In the genomic region with DNA sequence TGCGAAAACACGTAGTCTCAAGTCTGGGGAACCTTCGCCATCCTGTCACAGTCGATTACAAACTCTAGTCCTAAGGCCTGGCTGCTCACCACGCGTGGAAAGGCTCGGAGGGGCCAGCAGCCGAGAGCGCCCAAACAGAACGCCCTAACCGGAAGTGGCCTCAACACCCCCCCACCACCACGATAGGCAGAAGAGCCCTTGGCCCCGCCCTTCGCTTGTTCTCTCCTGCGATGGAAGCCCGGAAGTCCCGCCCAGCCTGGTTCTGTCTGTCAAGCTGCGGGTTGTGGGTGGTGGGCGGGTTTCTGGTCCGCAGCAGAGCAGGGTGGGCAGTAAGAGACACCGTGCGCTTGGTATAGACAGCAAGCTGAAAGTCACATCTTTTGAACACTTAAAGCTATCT, we compare ENCODE assay signal across 8 mouse cellular contexts. TPM values are rescaled to one million over a fixed set of nuclear protein-coding genes. Genes with fewer than 3 reads are reported as not detected.
DNase-seq lines count a peak whose midpoint lies in the region; ATAC-seq and TF ChIP-seq lines count a peak whose summit lies in the region.

No protein-coding gene starts in this region.

- H3K4me3 ChIP-seq in E14TG2a.4 (replicated peaks; ENCODE audit: low read length): peak overlapping the region; percentile 83
- H3K4me3 ChIP-seq in forebrain, embryonic 12.5 days (replicated peaks): peak overlapping the region; percentile 55
- peak overlapping the region; percentile 53 for H3K4me3 ChIP-seq in liver, postnatal 0 days (ENCODE audit: low read depth, low read length)
- H3K4me3 ChIP-seq in neural tube, embryonic 14.5 days (ENCODE audit: low read depth, low read length): peak overlapping the region; percentile 54

- peak; percentile 90 for DNase-seq in c-Kit-positive CD71-positive TER-119-positive erythroid progenitor cells, embryonic 14.5 days (ENCODE audit: low spot score)
- peak; percentile 96 to 98 for DNase-seq in heart, postnatal 10 days
- DNase-seq in large intestine, adult 2 months (ENCODE audit: low read depth, low spot score): peak; percentile 90
- DNase-seq in liver, postnatal 0 days: peak; percentile 95
- DNase-seq in testis, postnatal 10 days (ENCODE audit: low spot score): peak; percentile 98

- no peaks in the 10 kb centered on the region for H3K9me3 ChIP-seq in E14TG2a.4 (ENCODE audit: low read length)
- H3K9me3 ChIP-seq in forebrain, embryonic 12.5 days: no peaks in the 10 kb centered on the region
- H3K9me3 ChIP-seq in liver, postnatal 0 days (ENCODE audit: low read length): no peaks in the 10 kb centered on the region
- no peaks in the 10 kb centered on the region for H3K9me3 ChIP-seq in neural tube, embryonic 14.5 days (ENCODE audit: control insufficient read depth, low read length)

- H3K9ac ChIP-seq in forebrain, embryonic 12.5 days: peak overlapping the region; percentile 68
- peak overlapping the region; percentile 62 for H3K9ac ChIP-seq in liver, postnatal 0 days (replicated peaks)
- peak overlapping the region; percentile 61 for H3K9ac ChIP-seq in neural tube, embryonic 14.5 days (replicated peaks; ENCODE audit: low read depth, low read length)

- peak; percentile 99 for ATAC-seq in forebrain, embryonic 12.5 days (ENCODE audit: low FRiP score)
- ATAC-seq in liver, postnatal 0 days: peak; percentile 91
- ATAC-seq in neural tube, embryonic 14.5 days (ENCODE audit: low read depth): peak; percentile 99

- TF ChIP-seq EP300 in liver, postnatal 0 days (IDR thresholded peaks at IDR 0.05; ENCODE audit: low read depth): no peak

- H3K27me3 ChIP-seq in E14TG2a.4 (ENCODE audit: insufficient read depth, low read length): peaks cover 15% of the 10 kb centered on the region
- peaks cover 10% of the 10 kb centered on the region for H3K27me3 ChIP-seq in forebrain, embryonic 12.5 days
- no peaks in the 10 kb centered on the region for H3K27me3 ChIP-seq in liver, postnatal 0 days (ENCODE audit: insufficient read depth, low read length)
- no peaks in the 10 kb centered on the region for H3K27me3 ChIP-seq in neural tube, embryonic 14.5 days (ENCODE audit: control insufficient read depth, insufficient read depth, low read length)

- H3K4me1 ChIP-seq in E14TG2a.4 (replicated peaks; ENCODE audit: low read depth, low read length): peaks cover 20% of the 10 kb centered on the region
- H3K4me1 ChIP-seq in forebrain, embryonic 12.5 days: no peaks in the 10 kb centered on the region
- H3K4me1 ChIP-seq in liver, postnatal 0 days (ENCODE audit: insufficient read depth): 0 out of 2 replicates have a peak, but pooled peaks cover 8% of the 10 kb centered on the region
- H3K4me1 ChIP-seq in neural tube, embryonic 14.5 days (ENCODE audit: control insufficient read depth, insufficient read depth, low read length): no peaks in the 10 kb centered on the region

- TF ChIP-seq CTCF in E14TG2a.4 (conservative IDR thresholded peaks at IDR 0.05; ENCODE audit: low read length): no peak
- no peak for TF ChIP-seq CTCF in liver, postnatal 0 days (IDR thresholded peaks at IDR 0.05; ENCODE audit: low read depth)

- intact Hi-C loops in heart, postnatal 10 days (cut with DNase I): no loop called here

- H3K4me2 ChIP-seq in forebrain, embryonic 12.5 days: peak overlapping the region; percentile 61
- H3K4me2 ChIP-seq in liver, postnatal 0 days (ENCODE audit: low read depth, low read length): peak overlapping the region; percentile 79
- H3K4me2 ChIP-seq in neural tube, embryonic 14.5 days (ENCODE audit: low read depth, low read length): peak overlapping the region; percentile 73

- peak overlapping the region; percentile 76 for H3K27ac ChIP-seq in forebrain, embryonic 12.5 days
- peak overlapping the region; percentile 75 for H3K27ac ChIP-seq in liver, postnatal 0 days (ENCODE audit: low read depth)
- peak overlapping the region; percentile 81 for H3K27ac ChIP-seq in neural tube, embryonic 14.5 days (ENCODE audit: low read depth, low read length)

- no peaks in the 10 kb centered on the region for H3K36me3 ChIP-seq in E14TG2a.4 (ENCODE audit: insufficient read depth, low read length)
- no peaks in the 10 kb centered on the region for H3K36me3 ChIP-seq in forebrain, embryonic 12.5 days (replicated peaks)
- H3K36me3 ChIP-seq in liver, postnatal 0 days (replicated peaks; ENCODE audit: insufficient read depth, low read length): no peaks in the 10 kb centered on the region
- no peaks in the 10 kb centered on the region for H3K36me3 ChIP-seq in neural tube, embryonic 14.5 days (ENCODE audit: control insufficient read depth, insufficient read depth, low read length)

- under 1% methylated on average over 22 of the region's 22 CpGs for WGBS in forebrain, embryonic 12.5 days
- under 1% methylated on average over 22 of the region's 22 CpGs for WGBS in large intestine, adult 2 months
- 1% methylated on average over 22 of the region's 22 CpGs for WGBS in liver, postnatal 0 days (ENCODE audit: insufficient replicate concordance)
- WGBS in neural tube, embryonic 14.5 days: 1% methylated on average over 22 of the region's 22 CpGs

RNA-seq across cellular contexts. Expression of a gene that starts 12.8 kb away (rescaled TPM):
- 2.2 and 2.3 TPM in 2 replicates for polyA plus RNA-seq in forebrain, embryonic 12.5 days (2016; fragmentation: Nextera tagmentation; extraction: Ambion mirVana)
- under 1 TPM; 0.67 to 0.84 TPM for total RNA-seq in heart, postnatal 10 days (2021)
- polyA plus RNA-seq in large intestine, adult 2 months (2012; rRNA removed): 0.05 and 0.14 TPM in 2 replicates
- 0.09 and 0.12 TPM in 2 replicates for polyA plus RNA-seq in liver, postnatal 0 days (2015; fragmentation: Nextera tagmentation; extraction: Ambion mirVana)
- polyA plus RNA-seq in neural tube, embryonic 14.5 days (2014; fragmentation: Nextera tagmentation; extraction: Ambion mirVana): 1.1 and 1.8 TPM in 2 replicates

Comparison
In these comparisons a context has a peak if more than half of its experiments do, and no peak if none do; other contexts are left out.
1. Peak in every context shown above with its lines: DNase-seq, ATAC-seq, H3K4me3 ChIP-seq and H3K27ac ChIP-seq.